Mouse (Mus musculus) MEL (cell line): ENCODE measurements around the gene Vstm2l. TPM values are rescaled to one million over a fixed set of nuclear protein-coding genes. Genes with fewer than 3 reads are reported as not detected.

Experiments
- DNase-seq: peaks from one replicate; pipeline ENCODE4 v3.0.0; 2011; ENCODE audit warnings: low read depth, low spot score
- H3K27ac ChIP-seq: 2 replicates; pipeline ENCODE4 v1.5.1; 2012; ENCODE audit warnings: low read depth, mild to moderate bottlenecking, control low read depth, low read length, moderate library complexity; ENCODE audit not compliant: control insufficient read depth
- H3K27me3 ChIP-seq, 2 experiments: fragments of 150-350 bp in 1 of 2; sonication (generic) in 1 of 2; 2 replicates each; pipeline ENCODE4 v1.6.1; 2012; ENCODE audit warnings: low read length in 2 of 2, mild to moderate bottlenecking in 2 of 2, improper control_type of control experiment in 1 of 2, moderate library complexity in 1 of 2; ENCODE audit not compliant: insufficient read depth in 2 of 2, control insufficient read depth in 1 of 2
- H3K36me3 ChIP-seq, 2 experiments: 2 replicates each; pipeline ENCODE4 v1.6.1; 2012 to 2014; ENCODE audit warnings: low read length in 2 of 2, improper control_type of control experiment in 1 of 2, inconsistent platforms in 1 of 2, mild to moderate bottlenecking in 1 of 2; ENCODE audit not compliant: insufficient read depth in 2 of 2, control insufficient read depth in 1 of 2
- H3K4me1 ChIP-seq, 2 experiments: fragments of 150-350 bp in 1 of 2; sonication (generic) in 1 of 2; 2 replicates each; pipeline ENCODE4 v1.6.1; 2012; ENCODE audit warnings: low read length in 2 of 2, improper control_type of control experiment in 1 of 2, mild to moderate bottlenecking in 1 of 2; ENCODE audit not compliant: insufficient read depth in 2 of 2, control insufficient read depth in 1 of 2
- H3K4me3 ChIP-seq, 2 experiments: fragments of 150-350 bp in 1 of 2; sonication (generic) in 1 of 2; 2 replicates each; pipeline ENCODE4 v1.5.1; 2012; ENCODE audit warnings: low read depth in 2 of 2, low read length in 2 of 2, mild to moderate bottlenecking in 2 of 2, moderate library complexity in 2 of 2, control low read depth in 1 of 2, improper control_type of control experiment in 1 of 2; ENCODE audit not compliant: control insufficient read depth in 1 of 2, insufficient read depth in 1 of 2
- H3K79me2 ChIP-seq: 2 replicates; pipeline ENCODE4 v1.6.1; 2012; ENCODE audit warnings: mild to moderate bottlenecking, low read length, moderate library complexity; ENCODE audit not compliant: control insufficient read depth, poor library complexity, insufficient read depth
- H3K9ac ChIP-seq: 2 replicates; pipeline ENCODE4 v1.6.1; 2012; ENCODE audit warnings: low read depth, mild to moderate bottlenecking, control low read depth, low read length, moderate library complexity; ENCODE audit not compliant: control insufficient read depth, poor library complexity, severe bottlenecking
- H3K9me3 ChIP-seq: fragments of 150-350 bp; sonication (generic); replicated peaks from 2 replicates; pipeline ENCODE4 v1.6.1; 2012; ENCODE audit warnings: mild to moderate bottlenecking, low read length, improper control_type of control experiment, moderate library complexity; ENCODE audit not compliant: insufficient read depth
- BHLHE40 ChIP-seq: IDR thresholded peaks from 2 replicates; pipeline ENCODE4 v1.6.1; 2012; ENCODE audit warnings: low read depth, mild to moderate bottlenecking, inconsistent platforms, low read length, improper control_type of control experiment, borderline replicate concordance
- CTCF ChIP-seq, 3 experiments: IDR thresholded peaks in 2 of 3; conservative IDR thresholded peaks in 1 of 3; 2 replicates each; pipeline ENCODE4 v1.5.1; 2011 to 2012; ENCODE audit warnings: low read length in 3 of 3, low read depth in 2 of 3, mild to moderate bottlenecking in 2 of 3, improper control_type of control experiment in 1 of 3, inconsistent platforms in 1 of 3, mixed read lengths in 1 of 3, moderate library complexity in 1 of 3; ENCODE audit not compliant: control insufficient read depth in 1 of 3, insufficient read depth in 1 of 3, poor library complexity in 1 of 3, severe bottlenecking in 1 of 3
- E2F4 ChIP-seq: IDR thresholded peaks from 2 replicates; pipeline ENCODE4 v1.6.1; 2011; ENCODE audit warnings: low read depth, low read length, improper control_type of control experiment, borderline replicate concordance
- ELF1 ChIP-seq: IDR thresholded peaks from 2 replicates; pipeline ENCODE4 v1.6.1; 2014; ENCODE audit warnings: low read depth, mild to moderate bottlenecking, inconsistent platforms, low read length, improper control_type of control experiment, moderate library complexity
- ETS1 ChIP-seq: IDR thresholded peaks from 2 replicates; pipeline ENCODE4 v1.6.1; 2012; ENCODE audit warnings: low read depth, mild to moderate bottlenecking, inconsistent platforms, low read length, improper control_type of control experiment, moderate library complexity
- GATA1 ChIP-seq: IDR thresholded peaks from 2 replicates; pipeline ENCODE4 v1.6.1; 2011; ENCODE audit warnings: low read depth, low read length, improper control_type of control experiment
- MAX ChIP-seq: IDR thresholded peaks from 2 replicates; pipeline ENCODE4 v1.6.1; 2011; ENCODE audit warnings: low read length, improper control_type of control experiment
- MEF2A ChIP-seq: IDR thresholded peaks from 2 replicates; pipeline ENCODE4 v1.6.1; 2014; ENCODE audit warnings: low read depth, mild to moderate bottlenecking, inconsistent platforms, low read length, improper control_type of control experiment; ENCODE audit not compliant: poor library complexity, insufficient replicate concordance, severe bottlenecking; ENCODE audit errors: extremely low read depth
- MXI1 ChIP-seq: IDR thresholded peaks from 2 replicates; pipeline ENCODE4 v1.6.1; 2011; ENCODE audit warnings: mild to moderate bottlenecking, low read depth, low read length, improper control_type of control experiment
- MYC ChIP-seq: IDR thresholded peaks from 2 replicates; pipeline ENCODE4 v1.6.1; 2011; ENCODE audit warnings: low read depth, mild to moderate bottlenecking, low read length, improper control_type of control experiment, moderate library complexity
- POLR2AphosphoS5 ChIP-seq: IDR thresholded peaks from 2 replicates; pipeline ENCODE4 v1.6.1; 2012; ENCODE audit warnings: low read depth, borderline replicate concordance, mild to moderate bottlenecking, inconsistent platforms, low read length, moderate library complexity, mixed read lengths
- RCOR1 ChIP-seq: IDR thresholded peaks from 2 replicates; pipeline ENCODE4 v1.6.1; 2012; ENCODE audit warnings: low read depth, mild to moderate bottlenecking, inconsistent platforms, low read length, improper control_type of control experiment
- TAL1 ChIP-seq: IDR thresholded peaks from 2 replicates; pipeline ENCODE4 v1.6.1; 2012; ENCODE audit warnings: mild to moderate bottlenecking, inconsistent platforms, low read length, moderate library complexity, mixed read lengths
- TBP ChIP-seq: IDR thresholded peaks from 2 replicates; pipeline ENCODE4 v1.8.0; 2011; ENCODE audit warnings: low read depth, low read length, improper control_type of control experiment
- UBTF ChIP-seq: IDR thresholded peaks from 2 replicates; pipeline ENCODE4 v1.6.1; 2012; ENCODE audit warnings: low read depth, mild to moderate bottlenecking, inconsistent platforms, low read length, improper control_type of control experiment, moderate library complexity, borderline replicate concordance; ENCODE audit not compliant: insufficient read depth
- ZKSCAN1 ChIP-seq: IDR thresholded peaks from 2 replicates; pipeline ENCODE4 v1.6.1; 2012; ENCODE audit warnings: low read depth, mild to moderate bottlenecking, inconsistent platforms, low read length, improper control_type of control experiment, moderate library complexity
- ZMIZ1 ChIP-seq: IDR thresholded peaks from 2 replicates; pipeline ENCODE4 v1.6.1; 2012; ENCODE audit warnings: low read depth, mild to moderate bottlenecking, inconsistent platforms, low read length, improper control_type of control experiment, moderate library complexity
- polyA plus RNA-seq, 2 experiments: library from polyadenylated mRNA; stranded (reverse) in 1 of 2; unstranded in 1 of 2; fragments of >175 nt in 1 of 2; fragments of >200 nt in 1 of 2; gene quantifications; 2 replicates each; pipeline versions ENCODE4 v1.2.1 to v1.2.4; 2012; ENCODE audit warnings: low replicate concordance in 2 of 2, low read depth in 1 of 2; ENCODE audit not compliant: insufficient read length in 2 of 2, insufficient read depth in 1 of 2, missing spikeins in 1 of 2
- total RNA-seq: library from RNA; depleted of rRNA; stranded (reverse); fragments of 300-350 nt; gene quantifications from 2 replicates; pipeline ENCODE4 v1.2.3, GENCODE M21; 2012

The Vstm2l gene
- total and polyA plus RNA-seq, 3 experiments: not detected

- Histone ChIP-seq H3K4me3 (no peak overlapping the region), H3K9me3 (no peaks in the 10 kb centered on the region), H3K27ac (no peak overlapping the region), H3K4me1 (no peaks in the 10 kb centered on the region), H3K36me3 (no peaks in the 10 kb centered on the region), H3K27me3 (no peaks in the 10 kb centered on the region), H3K79me2 (no peaks in the 10 kb centered on the region), H3K9ac (no peak overlapping the region)
- TF ChIP-seq MAX (no peak), POLR2AphosphoS5 (no peak), UBTF (no peak), BHLHE40 (no peak), ELF1 (no peak)
- no peak for DNase-seq
Measured at GRCm38 (mm10) chr2:157921551-157921950, 7.1 kb downstream of the Vstm2l start.

- Histone ChIP-seq H3K79me2 (no peaks in the 10 kb centered on the region), H3K4me3 (no peak overlapping the region), H3K27ac (no peak overlapping the region), H3K4me1 (no peaks in the 10 kb centered on the region), H3K36me3 (no peaks in the 10 kb centered on the region), H3K9me3 (no peaks in the 10 kb centered on the region), H3K27me3 (peaks cover 0 to 2% of the 10 kb centered on the region in 2 experiments; a peak in 1 of 4 replicates), H3K9ac (no peak overlapping the region)
- TF ChIP-seq MEF2A (no peak), ETS1 (no peak), RCOR1 (no peak), GATA1 (no peak), TBP (no peak), MXI1 (no peak), E2F4 (no peak), CTCF (IDR thresholded peaks at IDR 0.05 in 2 of 3, conservative IDR thresholded peaks at IDR 0.05 in 1 of 3; ENCODE audit: control insufficient read depth in 1 of 3, insufficient read depth in 1 of 3, low read depth in 2 of 3, low read length in 3 of 3, poor library complexity in 1 of 3, severe bottlenecking in 1 of 3) (no peak), ZKSCAN1 (no peak), MAX (no peak)
- DNase-seq: no peak
Measured at GRCm38 (mm10) chr2:157923406-157923805, 9.0 kb downstream of the Vstm2l start.

- no peak overlapping the region for H3K9ac ChIP-seq
- no peak for TF ChIP-seq TAL1
- TF ChIP-seq MYC: no peak
- no peak for TF ChIP-seq ELF1
- no peak for TF ChIP-seq ZMIZ1
- H3K36me3 ChIP-seq: no peaks in the 10 kb centered on the region
- no peaks in the 10 kb centered on the region for H3K4me1 ChIP-seq
- H3K27me3 ChIP-seq: peaks cover 0 to 4% of the 10 kb centered on the region in 2 experiments; a peak in 1 of 4 replicates
- no peaks in the 10 kb centered on the region for H3K79me2 ChIP-seq
- no peak overlapping the region for H3K4me3 ChIP-seq
- no peaks in the 10 kb centered on the region for H3K9me3 ChIP-seq
- H3K27ac ChIP-seq: no peak overlapping the region
- no peak for DNase-seq
Measured at GRCm38 (mm10) chr2:157924504-157924903, 10.1 kb downstream of the Vstm2l start.
